Mouse (Mus musculus): ENCODE data around the gene Oasl2.
"Not testable (repeated sequence)": the region's sequence is repeated elsewhere in the genome, so short reads cannot be mapped to it uniquely, and the experiment has no call there.

Gene Oasl2

GRCm38 (mm10) chr5:114896688-114897373 lies at the start of gene Oasl2:
Oasl2 (plus strand) TSS chr5:114896936.
- peak in 1 of 2 experiments; percentile 6 for DNase-seq (ENCODE audit: low spot score in 2 of 2)

GRCm38 (mm10) chr5:114851565-114852236 lies 45.0 kb upstream of the Oasl2 start:
- DNase-seq (ENCODE audit: low spot score in 2 of 2), result no peak

GRCm38 (mm10) chr5:114853364-114853763 lies 43.4 kb upstream of the Oasl2 start, which contains the start of gene 4930519G04Rik:
4930519G04Rik (plus strand) TSS chr5:114853664.
- DNase-seq (ENCODE audit: low spot score in 2 of 2), result not testable (repeated sequence)

- DNase-seq (ENCODE audit: low spot score in 2 of 2), result no peak
These were observed 38.2 kb upstream of the Oasl2 start, which contains the start of gene Gm9936 for GRCm38 (mm10) chr5:114858582-114858981. Gm9936 (minus strand) TSS chr5:114858682.

GRCm38 (mm10) chr5:114859253-114859652 lies 37.5 kb upstream of the Oasl2 start:
- peak; percentile 61 to 74 for DNase-seq (ENCODE audit: low spot score in 2 of 2)

- DNase-seq (ENCODE audit: low spot score in 2 of 2), result no peak
These were observed 35.0 kb upstream of the Oasl2 start for GRCm38 (mm10) chr5:114861730-114862129.

GRCm38 (mm10) chr5:114864813-114865212 lies 31.9 kb upstream of the Oasl2 start:
- DNase-seq (ENCODE audit: low spot score in 2 of 2), result no peak

- no peak for DNase-seq (ENCODE audit: low spot score in 2 of 2)
These were observed 31.5 kb upstream of the Oasl2 start for GRCm38 (mm10) chr5:114865279-114865678.

GRCm38 (mm10) chr5:114875858-114876257 lies 20.9 kb upstream of the Oasl2 start:
- no peak for DNase-seq (ENCODE audit: low spot score in 2 of 2)

- no peak for DNase-seq (ENCODE audit: low spot score in 2 of 2)
These were observed 20.4 kb upstream of the Oasl2 start for GRCm38 (mm10) chr5:114876331-114876730.

GRCm38 (mm10) chr5:114877487-114877886 lies 19.2 kb upstream of the Oasl2 start:
- no peak for DNase-seq (ENCODE audit: low spot score in 2 of 2)

GRCm38 (mm10) chr5:114879399-114879798 lies 17.3 kb upstream of the Oasl2 start:
- DNase-seq (ENCODE audit: low spot score in 2 of 2), result no peak

GRCm38 (mm10) chr5:114882319-114882718 lies 14.4 kb upstream of the Oasl2 start:
- not testable (repeated sequence) for DNase-seq (ENCODE audit: low spot score in 2 of 2)

GRCm38 (mm10) chr5:114883022-114883421 lies 13.7 kb upstream of the Oasl2 start:
- DNase-seq (ENCODE audit: low spot score in 2 of 2), result no peak

GRCm38 (mm10) chr5:114886801-114887200 lies 9.9 kb upstream of the Oasl2 start:
- DNase-seq (ENCODE audit: low spot score in 2 of 2), result no peak

- DNase-seq (ENCODE audit: low spot score in 2 of 2), result no peak
These were observed 7.7 kb upstream of the Oasl2 start for GRCm38 (mm10) chr5:114888995-114889394.

- no peak for DNase-seq (ENCODE audit: low spot score in 2 of 2)
These were observed 1.2 kb upstream of the Oasl2 start for GRCm38 (mm10) chr5:114895542-114895941.

- peak in 1 of 2 experiments; percentile 39 for DNase-seq (ENCODE audit: low spot score in 2 of 2)
These were observed 648 bp downstream of the Oasl2 start for GRCm38 (mm10) chr5:114897374-114897793.

- no peak for DNase-seq (ENCODE audit: low spot score in 2 of 2)
These were observed 2.1 kb downstream of the Oasl2 start for GRCm38 (mm10) chr5:114898857-114899256.

- no peak for DNase-seq (ENCODE audit: low spot score in 2 of 2)
These were observed 5.7 kb downstream of the Oasl2 start for GRCm38 (mm10) chr5:114902413-114902812.

- DNase-seq (ENCODE audit: low spot score in 2 of 2), result no peak
These were observed 12.0 kb downstream of the Oasl2 start for GRCm38 (mm10) chr5:114908598-114909305.

- DNase-seq (ENCODE audit: low spot score in 2 of 2), result no peak
These were observed 16.9 kb downstream of the Oasl2 start for GRCm38 (mm10) chr5:114913686-114914085.

Measured in urinary bladder, postnatal 36 days (tissue).